Mouse (Mus musculus) megakaryocyte-erythroid progenitor cell, adult 5-6 weeks (primary cell): ENCODE measurements around the gene Ccrl2. TPM values are rescaled to one million over a fixed set of nuclear protein-coding genes. Genes with fewer than 3 reads are reported as not detected.

Source experiments
- ATAC-seq: replicated peaks from 2 replicates; pipeline ENCODE4 v1.8.0; 2016; ENCODE audit warnings: mild to moderate bottlenecking, inconsistent platforms; ENCODE audit not compliant: severe bottlenecking, poor library complexity, low FRiP score, low TSS enrichment
- total RNA-seq, 2 experiments: library from RNA; stranded (forward) in 1 of 2; stranded (reverse) in 1 of 2; fragments of 200-1000, 215-1000 nt in 1 of 2; fragments of >200 nt in 1 of 2; fragmentation: Nextera tagmentation in 1 of 2; gene quantifications; 2 replicates each; pipeline ENCODE4 v1.2.3; 2014 to 2017

Ccrl2 gene
- 0.82 and 1.8 TPM in 2 replicates for total RNA-seq (2014; fragmentation: Nextera tagmentation)
- 1.8 and 3.1 TPM in 2 replicates for total RNA-seq (2017)

GRCm38 (mm10) chr9:111056798-111057543 lies at the start of gene Ccrl2:
Gene Ccrl2 (minus strand): TSS chr9:111057519.
- ATAC-seq, result peak; percentile 94

DNA sequence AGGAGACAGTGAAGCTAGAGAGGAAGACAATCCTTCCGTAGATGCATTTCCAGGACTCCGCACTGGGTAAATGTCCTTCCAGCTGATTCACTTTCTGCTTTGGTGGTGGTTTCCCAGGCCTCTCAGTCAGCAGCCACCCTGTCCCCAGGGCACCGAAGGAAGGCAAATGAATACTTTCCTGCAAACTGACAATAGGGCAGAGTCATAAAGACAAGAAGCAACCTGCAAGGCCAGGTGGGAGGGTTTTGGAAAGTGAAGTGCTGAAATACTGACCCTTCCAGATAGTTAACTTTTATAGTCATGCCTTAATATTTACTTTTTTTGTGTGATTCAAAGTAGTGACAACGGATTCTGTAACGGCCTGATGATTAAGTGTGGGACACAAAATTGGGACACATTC lies 46.6 kb upstream of the Ccrl2 start:
- ATAC-seq, result no peak

GRCm38 (mm10) chr9:111103293-111103692 lies 46.0 kb upstream of the Ccrl2 start:
- no peak for ATAC-seq

GRCm38 (mm10) chr9:111100406-111100805 lies 43.1 kb upstream of the Ccrl2 start:
- no peak for ATAC-seq

- ATAC-seq, result no peak
Measured at GRCm38 (mm10) chr9:111097543-111097942, 40.2 kb upstream of the Ccrl2 start.

DNA sequence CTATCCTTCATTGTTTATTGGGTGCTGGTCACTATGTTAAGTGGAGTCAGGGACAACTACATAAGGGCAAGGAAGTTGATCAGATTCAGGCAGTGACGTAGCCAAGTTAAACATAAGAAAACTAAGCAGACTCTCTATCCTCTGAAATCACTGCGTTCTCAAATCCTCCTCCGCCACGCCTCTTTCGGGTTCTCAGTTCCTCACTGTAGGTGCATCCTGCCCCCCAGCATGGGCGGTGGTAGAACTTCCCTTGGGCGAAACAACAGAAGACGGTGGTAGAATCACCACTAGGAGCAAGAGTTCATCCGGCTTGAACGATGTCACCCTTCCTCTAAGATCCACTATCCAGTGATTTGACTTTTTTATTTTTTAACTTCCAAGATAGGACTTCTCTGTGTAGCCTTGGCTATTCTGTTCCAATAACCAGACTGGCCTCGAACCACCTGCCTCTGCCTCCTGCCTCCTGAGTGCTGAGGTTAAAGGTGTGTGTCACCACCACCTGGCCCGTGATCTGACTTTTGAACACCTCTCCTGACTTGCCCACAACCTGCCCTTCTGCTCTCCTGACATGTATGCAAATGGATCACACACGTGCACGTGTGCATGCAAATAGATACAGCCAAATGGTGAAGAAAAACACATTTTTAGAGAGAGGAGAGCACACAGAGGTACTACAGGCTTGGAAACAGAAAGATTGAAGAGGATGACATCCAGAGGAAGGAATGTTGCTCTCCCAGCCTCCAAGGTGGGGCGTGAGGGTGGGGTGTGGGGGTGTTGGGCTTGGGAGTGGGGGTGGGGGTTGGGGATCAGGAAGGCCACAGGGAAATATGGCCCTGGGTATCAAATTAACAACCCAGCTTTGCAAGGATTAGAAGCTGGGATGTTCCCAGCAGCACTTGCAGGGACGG lies 39.4 kb upstream of the Ccrl2 start:
- ATAC-seq, result no peak

DNA sequence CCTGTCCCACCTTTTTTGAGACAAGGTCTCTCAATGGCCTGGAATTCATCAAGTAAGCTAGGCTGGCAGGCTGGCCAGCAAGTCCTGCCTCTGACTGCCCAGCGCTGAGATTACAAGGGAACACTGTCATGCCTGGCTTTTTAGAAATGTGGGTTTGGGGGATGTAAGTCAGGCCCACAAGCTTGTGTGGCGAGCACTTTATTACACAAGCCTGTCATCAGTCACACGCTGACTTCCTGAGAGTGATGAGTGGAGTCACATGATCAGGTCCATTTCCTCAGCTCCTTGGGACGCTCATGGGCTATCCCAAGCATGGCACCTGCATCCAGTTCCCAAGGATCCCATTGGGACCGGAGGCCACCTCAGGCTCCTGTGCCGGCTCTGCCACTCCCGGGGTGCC lies 38.4 kb upstream of the Ccrl2 start:
- no peak for ATAC-seq

GRCm38 (mm10) chr9:111094626-111095025 lies 37.3 kb upstream of the Ccrl2 start:
- ATAC-seq, result no peak

DNA sequence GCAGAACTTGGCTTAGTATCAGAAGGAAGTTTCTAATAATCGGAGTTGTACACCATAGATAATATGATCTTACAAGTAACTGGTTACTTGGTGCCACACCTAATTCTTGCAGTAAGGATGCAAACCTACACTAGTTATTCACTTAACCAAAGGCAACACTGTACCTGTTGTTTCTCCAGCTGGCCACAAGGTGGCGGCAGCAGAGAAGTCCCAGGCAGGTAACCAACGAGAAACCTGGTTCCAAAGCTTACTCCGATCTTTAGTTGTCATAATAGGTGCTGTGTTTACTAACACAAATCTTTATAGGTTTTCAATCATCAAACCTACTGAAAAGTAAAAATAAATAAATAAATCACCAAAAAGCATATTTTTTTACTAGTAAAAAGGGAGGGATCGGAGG lies 35.8 kb upstream of the Ccrl2 start:
- peak; percentile 77 for ATAC-seq

DNA sequence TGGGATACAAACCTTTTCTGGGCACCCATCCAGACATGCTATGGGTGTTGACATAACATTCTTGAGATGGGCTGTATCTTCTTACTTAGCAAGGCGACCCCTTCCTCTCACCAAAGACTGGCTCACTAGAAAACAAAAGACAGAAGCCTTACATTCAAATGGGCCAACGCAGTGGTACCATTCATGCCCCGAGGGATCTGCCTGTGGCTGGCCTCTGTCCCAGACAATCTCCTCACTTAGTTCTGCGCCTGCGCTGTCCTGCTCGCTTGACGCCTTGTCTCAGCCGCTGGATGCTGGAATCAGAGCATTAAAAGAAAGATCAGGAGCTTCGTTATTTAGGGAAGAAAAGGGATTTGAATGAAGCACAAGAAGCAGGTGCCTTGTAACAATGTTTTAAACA lies 35.3 kb upstream of the Ccrl2 start:
- no peak for ATAC-seq

GRCm38 (mm10) chr9:111088886-111089285 lies 31.6 kb upstream of the Ccrl2 start:
- ATAC-seq, result no peak

- ATAC-seq, result 0 out of 2 replicates have a peak, but pooled peaks have one; percentile 13
Measured at GRCm38 (mm10) chr9:111087960-111088359, 30.6 kb upstream of the Ccrl2 start.

GRCm38 (mm10) chr9:111086995-111087606 lies 29.8 kb upstream of the Ccrl2 start:
- ATAC-seq, result no peak

DNA sequence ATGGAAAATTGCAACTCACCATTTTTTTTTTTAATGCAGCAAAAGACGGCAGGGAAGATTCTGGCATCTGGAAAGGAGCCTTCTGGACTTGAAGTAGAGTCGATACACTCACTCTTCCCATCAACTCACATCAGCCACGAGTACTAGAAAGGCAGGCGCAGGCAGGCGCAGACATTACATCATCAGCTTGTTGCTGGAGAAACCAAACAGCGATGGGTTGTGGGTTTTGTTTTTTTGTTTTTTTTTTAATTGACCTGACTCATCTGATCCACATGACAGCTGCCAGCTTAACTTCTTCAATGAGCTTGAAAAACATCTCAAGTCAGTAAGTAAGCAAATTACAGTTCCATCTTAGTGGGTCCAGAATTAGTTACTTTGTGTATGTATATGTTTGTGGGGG lies 28.8 kb upstream of the Ccrl2 start:
- no peak for ATAC-seq

DNA sequence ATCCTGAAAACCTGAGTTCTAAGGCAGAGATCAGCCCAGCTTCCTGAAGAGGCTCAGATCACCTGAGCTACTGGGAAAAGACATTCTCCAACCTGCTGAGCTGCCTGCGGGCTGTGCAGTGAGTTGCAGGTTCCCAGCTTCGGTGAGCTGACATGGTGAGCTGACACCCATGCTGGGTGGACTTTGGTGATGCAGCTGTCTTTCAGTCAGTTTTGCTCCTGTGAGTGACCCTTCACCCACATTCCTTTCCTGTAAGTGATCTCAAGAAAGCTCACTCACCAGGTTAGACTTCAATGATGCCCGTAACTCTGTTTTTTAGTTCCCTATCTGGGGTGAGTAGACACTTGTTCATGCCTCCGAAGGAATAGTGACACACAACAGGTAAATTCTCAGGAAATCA lies 28.0 kb upstream of the Ccrl2 start:
- no peak for ATAC-seq

GRCm38 (mm10) chr9:111081765-111082164 lies 24.4 kb upstream of the Ccrl2 start:
- ATAC-seq, result no peak

GRCm38 (mm10) chr9:111080801-111081200 lies 23.5 kb upstream of the Ccrl2 start:
- ATAC-seq, result no peak

DNA sequence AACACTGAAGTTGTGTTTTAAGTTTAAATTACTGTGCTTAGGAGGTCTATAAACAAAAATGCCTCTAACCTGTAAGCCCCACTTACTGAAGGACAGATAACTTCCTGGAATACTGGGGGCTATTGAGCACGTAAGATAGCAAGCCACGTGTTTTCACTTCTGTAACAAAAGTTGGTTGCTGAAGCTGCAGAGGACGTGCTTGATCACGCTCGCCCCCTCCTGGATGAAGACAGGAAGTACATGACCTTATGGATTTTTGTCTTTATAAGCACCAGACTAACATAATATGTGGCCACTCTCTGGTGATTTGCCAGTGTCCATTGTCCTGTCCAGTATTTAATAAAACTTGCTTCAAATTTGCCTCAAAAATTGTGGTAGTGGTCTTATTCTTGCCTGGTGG lies 20.4 kb upstream of the Ccrl2 start:
- ATAC-seq, result peak; percentile 68

GRCm38 (mm10) chr9:111072971-111073370 lies 15.7 kb upstream of the Ccrl2 start:
- no peak for ATAC-seq

DNA sequence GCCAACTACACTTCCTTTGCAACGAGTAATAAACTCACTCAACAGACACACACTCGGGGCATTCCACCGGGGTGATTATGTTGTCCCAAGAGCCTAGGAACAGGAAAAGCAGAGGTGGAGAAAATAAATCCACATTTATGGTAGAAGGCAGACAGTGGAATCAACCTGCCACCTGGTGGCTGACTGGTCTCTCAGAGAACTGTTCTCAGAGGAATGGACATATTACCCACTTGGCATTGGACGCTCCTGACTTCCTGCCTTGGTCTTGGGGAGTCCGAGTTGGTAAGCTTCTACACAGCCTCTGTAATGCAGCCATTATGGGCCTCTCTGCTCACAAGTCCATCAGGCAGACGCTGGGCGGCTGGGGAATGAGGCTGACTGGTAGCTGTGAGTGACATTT lies 14.9 kb upstream of the Ccrl2 start:
- peak; percentile 41; the same call in 1 of the 2 replicates for ATAC-seq
